Mouse (Mus musculus): ENCODE measurements around the gene Hivep2. TPM values are rescaled to one million over a fixed set of nuclear protein-coding genes. Genes with fewer than 3 reads are reported as not detected.

Gene Hivep2
- polyA plus RNA-seq, 1 experiment from 2014 or later = 6.5 TPM

GRCm38 (mm10) chr10:13976267-13976666 is 10.4 kb downstream of the Hivep2 start:
- Histone ChIP-seq H3K4me2 (replicated peaks) (no peak overlapping the region), H3K4me1 (no peaks in the 10 kb centered on the region), H3K9ac (no peak overlapping the region), H3K27ac (no peak overlapping the region), H3K4me3 (no peak overlapping the region), H3K36me3 (no peaks in the 10 kb centered on the region), H3K27me3 (no peaks in the 10 kb centered on the region), H3K9me3 (replicated peaks) (no peaks in the 10 kb centered on the region)
- 63% methylated on average over 6 of the region's 6 CpGs for WGBS
- ATAC-seq (ENCODE audit: low FRiP score) = no peak

GRCm38 (mm10) chr10:13982271-13982670 is 16.4 kb downstream of the Hivep2 start:
- Histone ChIP-seq H3K4me3 (peak overlapping the region; percentile 53; the same call in 1 of the 2 replicates), H3K27ac (no peak overlapping the region), H3K36me3 (no peaks in the 10 kb centered on the region), H3K9ac (no peak overlapping the region), H3K4me1 (peaks cover 11% of the 10 kb centered on the region), H3K27me3 (no peaks in the 10 kb centered on the region), H3K9me3 (replicated peaks) (no peaks in the 10 kb centered on the region), H3K4me2 (replicated peaks) (peak overlapping the region; percentile 73)
- WGBS = 71% methylated on average over 6 of the region's 6 CpGs
- no peak for ATAC-seq (ENCODE audit: low FRiP score)

GRCm38 (mm10) chr10:13982769-13983381 is 17.0 kb downstream of the Hivep2 start:
- ATAC-seq (ENCODE audit: low FRiP score) = peak; percentile 86
- peaks cover 11% of the 10 kb centered on the region for H3K4me1 ChIP-seq
- 2% methylated on average over 34 of the region's 34 CpGs for WGBS
- no peaks in the 10 kb centered on the region for H3K27me3 ChIP-seq
- H3K27ac ChIP-seq = peak overlapping the region; percentile 83
- H3K4me2 ChIP-seq (replicated peaks) = peak overlapping the region; percentile 73
- H3K9me3 ChIP-seq (replicated peaks) = no peaks in the 10 kb centered on the region
- no peaks in the 10 kb centered on the region for H3K36me3 ChIP-seq
- H3K4me3 ChIP-seq = peak overlapping the region; percentile 53
- peak overlapping the region; percentile 78 for H3K9ac ChIP-seq

- Histone ChIP-seq H3K9me3 (replicated peaks) (no peaks in the 10 kb centered on the region), H3K27ac (peak overlapping the region; percentile 2; the same call in 1 of the 2 replicates), H3K4me1 (peaks cover 11% of the 10 kb centered on the region), H3K4me3 (no peak overlapping the region), H3K36me3 (no peaks in the 10 kb centered on the region), H3K9ac (no peak overlapping the region), H3K4me2 (replicated peaks) (peak overlapping the region; percentile 73; the same call in 1 of the 2 replicates), H3K27me3 (no peaks in the 10 kb centered on the region)
- no peak for ATAC-seq (ENCODE audit: low FRiP score)
- 45% methylated on average over 12 of the region's 12 CpGs for WGBS
These were observed 17.8 kb downstream of the Hivep2 start for GRCm38 (mm10) chr10:13983631-13984030.

- no peak overlapping the region for H3K27ac ChIP-seq
- H3K4me2 ChIP-seq (replicated peaks) = no peak overlapping the region
- H3K4me3 ChIP-seq = no peak overlapping the region
- no peaks in the 10 kb centered on the region for H3K27me3 ChIP-seq
- H3K9ac ChIP-seq = no peak overlapping the region
- no peak for ATAC-seq (ENCODE audit: low FRiP score)
- H3K9me3 ChIP-seq (replicated peaks) = no peaks in the 10 kb centered on the region
- H3K36me3 ChIP-seq = no peaks in the 10 kb centered on the region
- H3K4me1 ChIP-seq = peaks cover 11% of the 10 kb centered on the region
These were observed 18.4 kb downstream of the Hivep2 start for GRCm38 (mm10) chr10:13984233-13984632.

GRCm38 (mm10) chr10:13986539-13986938 is 20.7 kb downstream of the Hivep2 start:
- Histone ChIP-seq H3K4me1 (peaks cover 11% of the 10 kb centered on the region), H3K27me3 (no peaks in the 10 kb centered on the region), H3K4me2 (replicated peaks) (no peak overlapping the region), H3K4me3 (no peak overlapping the region), H3K9me3 (replicated peaks) (no peaks in the 10 kb centered on the region), H3K36me3 (no peaks in the 10 kb centered on the region), H3K27ac (no peak overlapping the region), H3K9ac (no peak overlapping the region)
- ATAC-seq (ENCODE audit: low FRiP score) = no peak
- WGBS = 95% methylated on average over 2 of the region's 2 CpGs

GRCm38 (mm10) chr10:13987336-13987735 is 21.5 kb downstream of the Hivep2 start:
- Histone ChIP-seq H3K36me3 (no peaks in the 10 kb centered on the region), H3K4me1 (peaks cover 11% of the 10 kb centered on the region), H3K4me3 (no peak overlapping the region), H3K27ac (no peak overlapping the region), H3K9me3 (replicated peaks) (no peaks in the 10 kb centered on the region), H3K27me3 (no peaks in the 10 kb centered on the region), H3K9ac (no peak overlapping the region), H3K4me2 (replicated peaks) (no peak overlapping the region)
- no peak for ATAC-seq (ENCODE audit: low FRiP score)
- WGBS = 79% methylated on average over 3 of the region's 3 CpGs

GRCm38 (mm10) chr10:13988280-13988679 is 22.4 kb downstream of the Hivep2 start:
- WGBS = 58% methylated on average over 9 of the region's 9 CpGs
- H3K9me3 ChIP-seq (replicated peaks) = no peaks in the 10 kb centered on the region
- H3K36me3 ChIP-seq = no peaks in the 10 kb centered on the region
- no peak overlapping the region for H3K4me3 ChIP-seq
- H3K27ac ChIP-seq = no peak overlapping the region
- no peak overlapping the region for H3K9ac ChIP-seq
- ATAC-seq (ENCODE audit: low FRiP score) = no peak
- H3K27me3 ChIP-seq = no peaks in the 10 kb centered on the region
- H3K4me1 ChIP-seq = peaks cover 4% of the 10 kb centered on the region; the same call in 1 of the 2 replicates
- H3K4me2 ChIP-seq (replicated peaks) = no peak overlapping the region

- no peaks in the 10 kb centered on the region for H3K27me3 ChIP-seq
- WGBS = 87% methylated on average over 4 of the region's 4 CpGs
- H3K4me3 ChIP-seq = no peak overlapping the region
- no peaks in the 10 kb centered on the region for H3K9me3 ChIP-seq (replicated peaks)
- H3K27ac ChIP-seq = no peak overlapping the region
- no peak for ATAC-seq (ENCODE audit: low FRiP score)
- no peaks in the 10 kb centered on the region for H3K36me3 ChIP-seq
- H3K4me1 ChIP-seq = peaks cover under 1% of the 10 kb centered on the region; the same call in 1 of the 2 replicates
- H3K4me2 ChIP-seq (replicated peaks) = no peak overlapping the region
- no peak overlapping the region for H3K9ac ChIP-seq
These were observed 22.9 kb downstream of the Hivep2 start for GRCm38 (mm10) chr10:13988757-13989156.

GRCm38 (mm10) chr10:13990842-13991241 is 25.0 kb downstream of the Hivep2 start:
- H3K27me3 ChIP-seq = no peaks in the 10 kb centered on the region
- H3K9ac ChIP-seq = no peak overlapping the region
- no peaks in the 10 kb centered on the region for H3K9me3 ChIP-seq (replicated peaks)
- no peaks in the 10 kb centered on the region for H3K4me1 ChIP-seq
- H3K36me3 ChIP-seq = no peaks in the 10 kb centered on the region
- ATAC-seq (ENCODE audit: low FRiP score) = no peak
- no peak overlapping the region for H3K27ac ChIP-seq
- no peak overlapping the region for H3K4me3 ChIP-seq
- 79% methylated on average over 2 of the region's 2 CpGs for WGBS
- H3K4me2 ChIP-seq (replicated peaks) = no peak overlapping the region

GRCm38 (mm10) chr10:13993411-13993810 is 27.5 kb downstream of the Hivep2 start:
- Histone ChIP-seq H3K36me3 (no peaks in the 10 kb centered on the region), H3K9me3 (replicated peaks) (no peaks in the 10 kb centered on the region), H3K4me2 (replicated peaks) (no peak overlapping the region), H3K4me3 (no peak overlapping the region), H3K4me1 (no peaks in the 10 kb centered on the region), H3K27ac (no peak overlapping the region), H3K27me3 (no peaks in the 10 kb centered on the region), H3K9ac (no peak overlapping the region)
- 88% methylated on average over 6 of the region's 6 CpGs for WGBS
- no peak for ATAC-seq (ENCODE audit: low FRiP score)

GRCm38 (mm10) chr10:13997336-13997735 is 31.5 kb downstream of the Hivep2 start:
- no peak for ATAC-seq (ENCODE audit: low FRiP score)
- WGBS = 81% methylated on average over 4 of the region's 4 CpGs
- no peak overlapping the region for H3K4me2 ChIP-seq (replicated peaks)

More at GRCm38 (mm10) chr10:13997336-13997735, 31.5 kb downstream of the Hivep2 start:
- Histone ChIP-seq H3K4me3 (no peak overlapping the region), H3K27ac (no peak overlapping the region), H3K27me3 (no peaks in the 10 kb centered on the region), H3K9me3 (replicated peaks) (no peaks in the 10 kb centered on the region), H3K36me3 (no peaks in the 10 kb centered on the region), H3K9ac (no peak overlapping the region), H3K4me1 (no peaks in the 10 kb centered on the region)
